Mouse (Mus musculus) MEL-GATA-1-ER (cell line): Measurements from ENCODE around the gene Naa35.

Source experiments
- DNase-seq: peaks from one replicate; pipeline ENCODE4 v3.0.0-alpha.2; 2012; ENCODE audit warnings: low read depth; ENCODE audit errors: extremely low read depth

The Naa35 gene

GRCm38 (mm10) chr13:59584947-59585647, at the start of gene Naa35, which contains the start of gene Agtpbp1:
TSS of gene Naa35 (plus strand) at chr13:59585259.
TSS of gene Agtpbp1 (minus strand) at chr13:59585227.
- DNase-seq, result peak; percentile 98

- no peak for DNase-seq
Measured at GRCm38 (mm10) chr13:59535746-59536145, 49.3 kb upstream of the Naa35 start.

- no peak for DNase-seq
Measured at GRCm38 (mm10) chr13:59536631-59537030, 48.4 kb upstream of the Naa35 start.

DNA sequence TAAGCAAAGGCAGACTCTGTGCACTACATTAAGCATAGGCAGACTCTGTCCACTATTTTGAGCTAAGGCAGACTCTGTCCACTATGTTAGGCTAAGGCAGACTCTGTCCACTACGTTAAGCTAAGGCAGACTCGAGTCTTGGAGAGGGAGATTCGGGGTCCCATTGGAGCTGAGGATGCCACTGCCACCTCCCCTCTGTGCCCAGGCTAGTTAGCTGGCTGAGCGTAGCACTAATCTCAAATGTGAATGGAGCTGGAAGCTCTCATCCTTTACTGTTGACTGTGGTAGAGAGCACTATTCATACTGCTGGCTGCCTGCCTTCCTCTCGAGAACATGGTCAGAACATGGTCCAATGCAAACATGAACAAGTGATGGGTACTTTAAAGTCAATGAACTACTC, 46.4 kb upstream of the Naa35 start:
- no peak for DNase-seq

DNA sequence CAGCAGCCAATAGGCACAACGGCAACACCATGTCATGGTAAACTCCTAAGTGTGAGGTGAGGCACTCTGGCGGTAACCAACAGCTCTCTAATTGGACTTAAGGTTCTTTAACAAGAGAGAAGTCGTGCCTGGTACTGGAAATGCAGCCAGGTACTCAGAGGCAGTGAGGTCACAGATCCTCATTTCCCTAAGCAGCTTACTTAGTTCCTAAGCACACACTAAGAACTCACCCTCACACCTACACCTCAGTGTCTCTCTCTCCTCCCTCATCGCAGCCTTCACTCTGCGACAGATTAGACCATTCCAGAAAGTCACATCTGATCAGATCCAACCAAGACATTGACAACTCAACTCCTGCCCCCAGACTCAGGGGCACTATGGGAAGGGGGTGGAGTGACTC, 45.0 kb upstream of the Naa35 start:
- no peak for DNase-seq

- no peak for DNase-seq
Measured at GRCm38 (mm10) chr13:59542411-59542810, 42.6 kb upstream of the Naa35 start.

DNA sequence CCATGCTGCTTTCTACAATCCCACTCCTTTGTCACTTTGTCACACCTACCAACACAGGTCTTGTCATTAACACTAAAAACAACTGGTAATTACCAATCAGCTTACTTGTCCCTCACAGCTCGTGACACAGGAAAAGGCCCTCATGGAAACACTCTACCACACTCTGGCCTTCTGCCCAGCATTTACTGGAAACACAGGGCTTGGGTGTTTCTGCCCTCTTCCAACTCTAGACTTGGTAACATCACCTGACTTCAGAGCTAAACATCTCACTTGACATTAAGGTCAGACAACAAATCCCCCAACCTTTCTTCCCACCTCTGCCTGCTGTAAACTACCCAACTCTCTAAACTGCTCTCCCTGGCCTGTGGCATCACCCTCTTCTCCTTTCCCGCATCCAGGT, 38.0 kb upstream of the Naa35 start:
- DNase-seq, result no peak

- DNase-seq, result no peak
Measured at GRCm38 (mm10) chr13:59547716-59548115, 37.3 kb upstream of the Naa35 start.

- DNase-seq, result peak; percentile 39
Measured at GRCm38 (mm10) chr13:59549318-59549798, 35.7 kb upstream of the Naa35 start.

DNA sequence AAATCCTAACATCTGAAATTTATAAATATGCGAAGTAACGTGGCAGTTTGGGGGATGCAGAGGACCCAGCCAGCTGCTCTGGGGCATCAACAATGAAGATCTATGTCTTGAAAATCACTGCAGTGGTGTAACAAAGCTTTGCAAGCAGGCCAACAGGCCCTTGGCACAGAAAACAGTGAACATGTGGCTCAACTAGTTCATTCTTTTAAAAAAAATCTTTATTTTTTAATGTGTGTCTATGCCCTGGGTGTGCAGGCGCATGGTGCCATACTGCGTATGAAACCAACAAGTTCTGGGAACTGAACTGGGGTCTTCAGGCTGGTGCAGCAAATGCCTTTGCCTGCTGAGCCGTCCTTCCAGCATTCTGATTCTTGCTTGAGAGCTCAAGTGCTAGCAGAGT, 32.8 kb upstream of the Naa35 start:
- DNase-seq, result no peak

DNA sequence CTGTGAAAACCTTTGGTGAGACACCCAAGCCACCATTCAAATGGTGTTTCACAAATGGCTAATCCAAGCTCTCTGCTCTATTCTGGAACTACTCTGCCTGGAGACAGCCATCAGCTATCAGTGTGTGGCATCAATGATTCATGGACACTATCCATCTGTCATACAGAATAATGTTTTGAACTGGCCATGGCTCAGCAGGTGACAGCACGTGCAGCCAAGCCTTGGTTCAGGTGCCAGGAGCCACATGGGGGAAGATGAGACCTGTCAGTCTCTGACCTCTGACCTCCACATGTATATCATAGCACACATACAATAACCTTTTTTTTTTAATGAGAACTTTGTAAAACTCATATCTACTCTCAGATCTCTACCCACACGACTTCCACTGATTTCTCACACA, 32.3 kb upstream of the Naa35 start:
- DNase-seq, result no peak

DNA sequence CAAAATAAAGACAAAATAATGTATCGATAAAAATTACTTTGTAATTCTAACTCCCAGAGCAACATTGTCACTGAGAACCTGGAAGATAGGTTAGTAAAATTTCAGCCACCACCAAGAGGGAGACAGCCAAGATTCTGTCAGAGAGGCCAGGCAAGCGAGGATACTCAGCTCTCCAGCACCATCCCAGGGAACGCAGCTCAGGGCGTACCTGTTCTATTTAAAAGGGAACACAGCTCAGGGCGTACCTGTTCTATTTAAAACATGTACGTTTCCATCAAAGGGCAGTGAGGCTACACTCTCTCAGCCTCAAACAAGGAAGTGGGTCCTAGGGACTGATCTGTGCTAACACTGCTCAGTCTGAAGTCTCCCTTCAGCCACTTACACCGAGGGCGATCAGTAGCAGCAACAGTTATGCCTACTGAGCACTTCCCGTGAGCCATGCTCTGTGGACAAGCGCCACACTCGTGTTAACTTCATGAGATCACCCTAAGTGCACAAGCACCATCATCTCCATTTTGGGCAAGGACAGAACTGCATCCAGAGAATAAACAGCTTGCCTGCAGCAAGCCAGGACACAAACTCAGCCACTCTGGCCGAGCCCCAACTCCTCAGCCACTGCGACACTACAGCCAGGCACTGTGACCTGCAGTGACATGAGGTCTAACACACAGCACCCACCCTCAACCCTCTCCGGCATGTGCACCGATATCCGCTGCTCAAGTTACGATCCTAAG, 30.1 kb upstream of the Naa35 start:
- DNase-seq, result no peak

DNA sequence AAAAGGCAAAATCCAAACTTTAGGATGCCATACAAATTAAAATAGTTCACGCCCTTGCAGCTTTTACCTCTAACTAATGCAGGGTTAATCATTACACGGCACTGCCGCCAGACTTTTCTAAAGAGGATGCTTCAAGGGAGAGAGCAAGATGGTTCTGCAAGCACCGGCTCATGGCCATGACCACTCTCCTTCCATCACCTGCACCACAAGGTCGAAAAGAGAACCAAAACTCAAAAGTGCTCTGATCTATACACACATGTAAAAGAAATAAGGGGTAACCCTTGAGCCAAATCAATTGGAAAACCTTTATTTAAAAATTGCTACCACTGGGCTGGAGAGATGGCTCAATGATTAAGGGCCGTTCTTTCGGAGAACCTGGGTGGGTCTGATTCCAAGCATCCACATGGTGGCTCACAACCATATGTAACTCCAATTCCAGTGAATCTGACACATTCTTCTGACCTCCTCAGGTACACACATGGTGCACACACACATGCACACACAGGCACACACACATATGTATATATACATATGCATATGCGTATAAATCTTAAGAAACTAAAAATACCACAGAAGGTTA, 29.4 kb upstream of the Naa35 start:
- DNase-seq, result no peak

DNA sequence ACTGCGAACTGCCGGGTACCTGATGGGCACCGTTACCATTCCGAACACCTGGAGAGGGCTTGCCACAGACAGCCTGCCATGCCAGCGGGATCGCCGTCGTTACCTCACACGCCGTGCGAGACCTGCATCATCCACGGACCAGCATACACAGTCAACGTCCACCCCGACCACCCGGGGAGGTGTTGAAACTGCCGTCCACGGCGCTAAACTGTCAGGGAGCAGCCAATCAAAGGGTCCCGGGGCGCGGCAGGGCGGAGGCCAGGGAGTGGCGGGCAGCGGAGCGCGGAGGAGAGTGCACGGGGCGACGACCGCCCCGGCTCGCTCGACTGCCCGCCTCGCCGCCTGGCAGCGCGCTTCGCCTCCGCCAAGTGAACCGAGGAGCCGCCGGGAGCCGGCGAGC, 28.4 kb upstream of the Naa35 start:
- DNase-seq, result peak; percentile 25

- peak; percentile 43 for DNase-seq
Measured at GRCm38 (mm10) chr13:59557185-59557985, 27.7 kb upstream of the Naa35 start.

DNA sequence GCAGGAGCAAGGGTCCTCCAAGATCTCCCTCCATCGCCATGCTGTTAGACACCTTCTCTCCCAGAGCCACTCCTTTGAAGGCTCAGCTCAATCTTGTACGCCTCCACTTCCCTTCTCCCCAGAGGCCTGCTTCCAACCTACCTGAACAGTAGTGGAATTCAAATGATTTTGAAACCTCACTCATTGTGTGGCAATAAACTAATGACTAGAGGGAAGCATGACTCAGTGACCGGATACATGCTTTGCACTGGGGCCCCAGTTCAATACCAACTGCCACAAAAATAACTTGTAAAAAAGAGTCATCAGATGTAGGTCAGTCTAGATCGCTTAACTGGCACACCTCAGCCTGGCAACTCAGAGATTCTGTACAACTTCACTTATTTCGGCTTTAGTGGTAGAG, 26.3 kb upstream of the Naa35 start:
- no peak for DNase-seq

DNA sequence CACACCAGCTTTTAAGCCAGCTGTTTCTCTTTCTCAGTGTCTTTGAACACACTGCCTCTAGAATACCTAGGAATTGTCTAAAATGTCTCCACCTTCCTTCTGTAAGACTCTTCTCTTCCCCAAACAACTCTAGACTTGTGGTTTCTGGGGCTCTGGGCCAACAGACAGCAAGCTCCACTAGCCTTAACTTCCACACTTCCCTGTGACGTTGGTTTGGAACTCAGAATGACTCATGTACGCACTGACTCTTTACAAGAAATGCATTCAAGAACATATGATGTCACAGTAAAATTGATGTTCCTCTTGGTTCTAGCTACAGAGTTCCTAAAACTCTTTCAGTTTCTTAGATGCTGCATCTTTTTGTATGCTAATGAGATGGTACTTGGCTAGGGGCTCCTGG, 22.6 kb upstream of the Naa35 start:
- DNase-seq, result no peak

- no peak for DNase-seq
Measured at GRCm38 (mm10) chr13:59564505-59564904, 20.6 kb upstream of the Naa35 start.

GRCm38 (mm10) chr13:59564923-59565322, 20.1 kb upstream of the Naa35 start:
- no peak for DNase-seq

GRCm38 (mm10) chr13:59565945-59566520, 19.0 kb upstream of the Naa35 start:
- no peak for DNase-seq

- DNase-seq, result no peak
Measured at GRCm38 (mm10) chr13:59571107-59571506, 14.0 kb upstream of the Naa35 start.
